Mouse (Mus musculus) cerebellum, adult 9-11 months (tissue): ENCODE measurements around the gene H60b.
"Not testable (repeated sequence)": the region's sequence is repeated elsewhere in the genome, so short reads cannot be mapped to it uniquely, and the experiment has no call there.

ENCODE experiments used
- DNase-seq: peaks from one replicate; pipeline ENCODE4 v3.0.0; 2022

Gene H60b

GRCm38 (mm10) chr10:22158310-22158999 is at the start of gene H60b, which contains the start of gene Raet1e:
Gene H60b (plus strand): TSS chr10:22158586.
Gene Raet1e (plus strand): TSS chr10:22158569.
- not testable (repeated sequence) for DNase-seq

GRCm38 (mm10) chr10:22140665-22141280 is 17.6 kb upstream of the H60b start:
- DNase-seq = peak; percentile 31

- not testable (repeated sequence) for DNase-seq
Observed at GRCm38 (mm10) chr10:22142194-22142593, 16.2 kb upstream of the H60b start.

GRCm38 (mm10) chr10:22142926-22143325 is 15.5 kb upstream of the H60b start:
- no peak for DNase-seq

GRCm38 (mm10) chr10:22148441-22149072 is 9.8 kb upstream of the H60b start:
- peak; percentile 31 for DNase-seq

- DNase-seq = no peak
Observed at GRCm38 (mm10) chr10:22149073-22149690, 9.2 kb upstream of the H60b start, which contains the start of gene E030030I06Rik. Gene E030030I06Rik (minus strand): TSS chr10:22149270.

GRCm38 (mm10) chr10:22149691-22150465 is 8.5 kb upstream of the H60b start:
- no peak for DNase-seq

GRCm38 (mm10) chr10:22150593-22150992 is 7.8 kb upstream of the H60b start:
- no peak for DNase-seq

GRCm38 (mm10) chr10:22151056-22151862 is 7.1 kb upstream of the H60b start:
- not testable (repeated sequence) for DNase-seq

GRCm38 (mm10) chr10:22151863-22152640 is 6.3 kb upstream of the H60b start:
- DNase-seq = not testable (repeated sequence)

GRCm38 (mm10) chr10:22153147-22153690 is 5.2 kb upstream of the H60b start:
- not testable (repeated sequence) for DNase-seq

GRCm38 (mm10) chr10:22154127-22154526 is 4.3 kb upstream of the H60b start:
- not testable (repeated sequence) for DNase-seq

GRCm38 (mm10) chr10:22154871-22155799 is 3.3 kb upstream of the H60b start:
- no peak for DNase-seq

GRCm38 (mm10) chr10:22159131-22159561 is 760 bp downstream of the H60b start:
- DNase-seq = no peak

- DNase-seq = no peak
Observed at GRCm38 (mm10) chr10:22159581-22160140, 1.3 kb downstream of the H60b start.

GRCm38 (mm10) chr10:22163279-22163678 is 4.9 kb downstream of the H60b start:
- DNase-seq = not testable (repeated sequence)

GRCm38 (mm10) chr10:22163705-22164583 is 5.6 kb downstream of the H60b start:
- peak; percentile 43 for DNase-seq
